Mouse (Mus musculus) kidney, postnatal 36 days (tissue): ENCODE data around the gene Plekha5.
"Not testable (repeated sequence)": the region's sequence is repeated elsewhere in the genome, so short reads cannot be mapped to it uniquely, and the experiment has no call there.

ENCODE experiments used
- DNase-seq, 2 experiments: peaks; one replicate each; pipeline ENCODE4 v3.0.0; 2021 to 2022; ENCODE audit warnings: mixed read lengths in 2 of 2

The Plekha5 gene

GRCm38 (mm10) chr6:140533606-140534005 lies 109.8 kb downstream of the Plekha5 start:
- no peak for DNase-seq

GRCm38 (mm10) chr6:140535504-140535903 lies 111.7 kb downstream of the Plekha5 start:
- DNase-seq, result no peak

- DNase-seq, result no peak
Observed at GRCm38 (mm10) chr6:140541919-140542318, 118.1 kb downstream of the Plekha5 start.

GRCm38 (mm10) chr6:140543005-140543794 lies 119.3 kb downstream of the Plekha5 start:
- no peak for DNase-seq

- DNase-seq, result no peak
Observed at GRCm38 (mm10) chr6:140546095-140546494, 122.2 kb downstream of the Plekha5 start.

GRCm38 (mm10) chr6:140546648-140547201 lies 122.9 kb downstream of the Plekha5 start:
- peak; percentile 51 to 70 for DNase-seq

- DNase-seq, result no peak
Observed at GRCm38 (mm10) chr6:140547203-140547944, 123.5 kb downstream of the Plekha5 start.

GRCm38 (mm10) chr6:140548082-140548769 lies 124.4 kb downstream of the Plekha5 start:
- peak in 1 of 2 experiments; percentile 36 for DNase-seq

GRCm38 (mm10) chr6:140550741-140551140 lies 126.9 kb downstream of the Plekha5 start:
- DNase-seq, result no peak

- DNase-seq, result peak; percentile 34 to 36
Observed at GRCm38 (mm10) chr6:140554261-140554660, 130.4 kb downstream of the Plekha5 start.

GRCm38 (mm10) chr6:140559411-140559810 lies 135.6 kb downstream of the Plekha5 start:
- no peak for DNase-seq

- no peak for DNase-seq
Observed at GRCm38 (mm10) chr6:140561151-140561916, 137.5 kb downstream of the Plekha5 start.

GRCm38 (mm10) chr6:140561917-140562590 lies 138.2 kb downstream of the Plekha5 start:
- DNase-seq, result no peak

GRCm38 (mm10) chr6:140567199-140567598 lies 143.3 kb downstream of the Plekha5 start:
- no peak for DNase-seq

GRCm38 (mm10) chr6:140567897-140568296 lies 144.0 kb downstream of the Plekha5 start:
- DNase-seq, result no peak

GRCm38 (mm10) chr6:140570152-140570551 lies 146.3 kb downstream of the Plekha5 start:
- DNase-seq, result peak; percentile 72 to 78

GRCm38 (mm10) chr6:140574943-140575342 lies 151.1 kb downstream of the Plekha5 start:
- DNase-seq, result no peak

GRCm38 (mm10) chr6:140576133-140576532 lies 152.3 kb downstream of the Plekha5 start:
- DNase-seq, result no peak

- DNase-seq, result no peak
Observed at GRCm38 (mm10) chr6:140576961-140577821, 153.3 kb downstream of the Plekha5 start.

- DNase-seq, result no peak
Observed at GRCm38 (mm10) chr6:140577822-140578170, 153.9 kb downstream of the Plekha5 start.

- not testable (repeated sequence) for DNase-seq
Observed at GRCm38 (mm10) chr6:140578985-140579384, 155.1 kb downstream of the Plekha5 start.
